Mouse (Mus musculus) macrophage (primary cell): Measurements from ENCODE around the gene Gm7358. TPM values are rescaled to one million over a fixed set of nuclear protein-coding genes. Genes with fewer than 3 reads are reported as not detected.
"Not testable (repeated sequence)": the region's sequence is repeated elsewhere in the genome, so short reads cannot be mapped to it uniquely, and the experiment has no call there.

Source experiments
- H3K27ac ChIP-seq: fragments of 350-480 bp; formaldehyde crosslinking; 2 replicates; pipeline ENCODE4 v1.9.0; 2021
- H3K36me3 ChIP-seq: fragments of 350-480 bp; formaldehyde crosslinking; 2 replicates; pipeline ENCODE4 v1.9.0; 2021; ENCODE audit errors: inconsistent target
- H3K4me3 ChIP-seq: fragments of 350-480 bp; formaldehyde crosslinking; 2 replicates; pipeline ENCODE4 v1.9.0; 2021; ENCODE audit errors: inconsistent target
- H3K79me2 ChIP-seq: fragments of 350-480 bp; formaldehyde crosslinking; 2 replicates; pipeline ENCODE4 v1.9.0; 2021; ENCODE audit errors: inconsistent target
- WGBS: methylation state at CpG from one replicate; pipeline ENCODE4 v1.1.7; 2026; ENCODE audit warnings: inconsistent platforms; ENCODE audit not compliant: missing documents; 5-methylcytosine and 5-hydroxymethylcytosine counted together
- polyA plus RNA-seq: library from polyadenylated mRNA; stranded (reverse); fragments of 250-400 nt; gene quantifications from 3 replicates; pipeline ENCODE4 v1.2.4, GENCODE M21; 2018; ENCODE audit warnings: inconsistent platforms
- total RNA-seq, 78 experiments: library from RNA; depleted of rRNA; stranded (reverse); fragments of 250-400 nt; gene quantifications; 1 replicate in 9 of 78; 2 replicates in 24 of 78; 3 replicates in 43 of 78; 4 replicates in 2 of 78; pipeline ENCODE4 v1.2.4; 2018; ENCODE audit warnings: inconsistent platforms in 56 of 78

Gm7358 gene
- total RNA-seq (2018; cell fraction: chromatin; rRNA removed) = not detected
- not detected for total RNA-seq (2018; cell fraction: cytosol; rRNA removed)
- not detected for total RNA-seq (2018; cell fraction: nucleus; rRNA removed)
- polyA plus RNA-seq = not detected in 3 replicates

DNA sequence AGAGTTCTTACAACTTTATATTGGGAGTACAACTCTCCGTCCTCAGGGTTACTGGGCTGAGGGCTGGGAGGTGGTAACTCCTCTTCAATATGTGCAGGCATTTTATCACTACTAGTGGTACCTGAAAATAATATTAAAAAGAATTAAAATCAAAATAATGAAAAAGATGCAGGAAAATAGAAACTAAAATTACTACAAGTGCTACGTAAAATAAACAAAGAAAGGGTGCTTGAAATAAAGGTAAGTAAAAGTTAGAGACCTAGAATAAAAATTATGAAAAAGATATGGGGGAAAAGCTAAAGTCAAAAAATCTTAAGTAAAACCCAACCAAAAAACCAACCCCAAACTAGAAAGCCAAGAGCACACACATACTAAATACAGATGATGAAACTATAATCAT lies at the start of gene Gm7358:
Gene Gm7358, minus strand, starts transcription at position 101 of the 400 bp plus-strand sequence.
- H3K4me3 ChIP-seq, H3K79me2 ChIP-seq, H3K36me3 ChIP-seq, H3K27ac ChIP-seq: not testable (repeated sequence)
- no CpG with 5 or more reads among the region's 2 CpGs for WGBS

- not testable (repeated sequence) for H3K4me3 ChIP-seq, H3K79me2 ChIP-seq, H3K27ac ChIP-seq, H3K36me3 ChIP-seq
- WGBS = 34% methylated on average over 3 of the region's 3 CpGs
Observed at GRCm38 (mm10) chr17:14103018-14103417, 43.7 kb upstream of the Gm7358 start.

DNA sequence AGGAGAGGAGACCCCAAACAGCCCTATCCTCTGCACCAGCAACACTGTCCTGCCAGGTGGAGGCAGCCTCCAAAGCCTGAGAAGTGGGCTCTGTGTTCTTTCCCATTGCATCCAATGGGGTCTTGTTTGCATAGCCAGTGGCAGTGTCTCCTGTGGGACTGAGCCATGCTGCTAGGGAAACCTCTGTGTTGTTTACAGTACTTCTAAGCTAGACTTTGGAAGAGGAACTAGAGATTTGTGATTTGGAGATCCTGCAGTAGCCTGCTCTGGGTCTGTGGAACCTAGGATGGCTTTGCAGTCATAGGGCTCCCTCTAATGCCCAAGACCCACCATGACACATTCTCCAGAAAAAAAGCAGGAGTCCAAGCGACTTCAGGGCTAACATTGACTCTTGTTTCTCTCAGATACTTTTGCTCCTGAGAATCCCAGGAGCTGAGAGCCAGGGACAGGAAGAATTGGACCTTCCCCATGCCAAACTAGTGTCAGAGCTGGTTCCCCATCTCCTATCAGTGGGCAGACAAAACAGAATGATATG lies 42.2 kb upstream of the Gm7358 start:
- 0% methylated on average over 1 of the region's 1 CpGs for WGBS
- H3K36me3 ChIP-seq = not testable (repeated sequence)

GRCm38 (mm10) chr17:14099886-14100285 lies 40.6 kb upstream of the Gm7358 start:
- H3K4me3 ChIP-seq, H3K27ac ChIP-seq, H3K79me2 ChIP-seq, H3K36me3 ChIP-seq: not testable (repeated sequence)
- WGBS = 81% methylated on average over 3 of the region's 3 CpGs

More for the DNA sequence above, 42.2 kb upstream of the Gm7358 start:
- H3K79me2 ChIP-seq, H3K4me3 ChIP-seq, H3K27ac ChIP-seq: not testable (repeated sequence)

- 62% methylated on average over 1 of the region's 7 CpGs for WGBS
- H3K4me3 ChIP-seq, H3K27ac ChIP-seq, H3K36me3 ChIP-seq, H3K79me2 ChIP-seq: not testable (repeated sequence)
Observed at GRCm38 (mm10) chr17:14094165-14094564, 34.8 kb upstream of the Gm7358 start.

- H3K79me2 ChIP-seq, H3K36me3 ChIP-seq, H3K4me3 ChIP-seq, H3K27ac ChIP-seq: not testable (repeated sequence)
- WGBS = 29% methylated on average over 1 of the region's 1 CpGs
Observed at GRCm38 (mm10) chr17:14086629-14087028, 27.3 kb upstream of the Gm7358 start.

DNA sequence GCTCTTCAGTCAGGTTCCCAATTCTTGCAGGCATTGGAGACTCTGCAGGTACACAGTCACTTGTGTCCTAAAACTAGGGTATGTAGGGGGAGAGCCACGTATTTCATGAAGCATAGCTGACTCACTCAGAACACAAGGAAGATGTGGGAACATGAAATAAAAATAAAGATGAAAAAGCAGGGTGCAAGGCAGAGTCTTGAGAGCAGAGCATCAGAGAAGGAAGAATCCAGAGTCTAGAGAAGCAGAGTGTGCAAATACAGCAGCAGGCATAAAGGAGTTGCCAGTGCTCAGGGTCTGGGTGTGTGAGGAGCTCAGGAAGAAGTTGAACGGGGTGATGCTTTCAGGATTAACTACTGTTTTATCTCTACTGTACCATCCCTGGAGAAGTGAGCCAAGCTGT lies 17.5 kb downstream of the Gm7358 start:
- not testable (repeated sequence) for H3K4me3 ChIP-seq

DNA sequence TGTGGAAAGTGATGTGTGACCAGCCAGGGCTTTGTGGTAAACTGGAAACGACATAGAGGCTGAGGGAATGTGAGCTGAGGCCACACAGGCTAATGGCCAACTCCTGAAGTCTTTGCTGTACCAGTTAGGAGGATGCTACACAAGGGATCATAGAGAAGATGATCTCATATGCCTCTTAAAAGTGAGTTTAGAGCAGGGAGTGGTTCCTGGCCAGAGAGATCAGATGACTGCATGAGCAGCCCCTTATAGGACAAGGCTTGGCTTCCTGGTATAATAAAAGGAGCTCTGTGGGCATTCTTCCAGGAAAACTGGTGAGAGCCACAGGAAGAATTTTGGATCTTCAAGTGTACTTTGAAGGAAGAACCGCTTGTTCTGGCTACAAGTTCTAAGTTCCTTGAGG lies 22.3 kb downstream of the Gm7358 start:
- not testable (repeated sequence) for H3K4me3 ChIP-seq, H3K27ac ChIP-seq, H3K79me2 ChIP-seq, H3K36me3 ChIP-seq
- WGBS = 60% methylated on average over 1 of the region's 2 CpGs

More for the DNA sequence above, 17.5 kb downstream of the Gm7358 start:
- no CpG with 5 or more reads among the region's 2 CpGs for WGBS
- not testable (repeated sequence) for H3K27ac ChIP-seq, H3K79me2 ChIP-seq, H3K36me3 ChIP-seq

DNA sequence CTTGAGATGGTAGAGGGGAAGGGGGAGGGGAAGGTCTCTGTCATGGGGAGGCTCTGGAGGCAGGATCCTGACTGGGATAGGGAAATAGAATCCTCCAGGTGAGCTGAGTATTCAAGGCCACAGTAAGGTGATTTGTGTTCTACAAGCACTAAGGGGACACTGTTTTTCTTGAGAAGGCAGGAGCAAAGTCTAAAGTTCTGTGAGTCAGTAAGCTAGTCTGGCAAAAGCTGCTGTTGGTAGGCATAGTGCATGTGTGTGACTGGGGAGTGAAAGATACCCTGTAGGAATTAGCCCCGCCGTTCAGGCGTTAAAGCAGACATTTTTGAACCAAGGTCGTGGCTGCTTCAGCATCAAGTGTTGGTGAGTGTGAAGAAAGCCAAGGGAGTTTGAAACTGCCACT lies 23.2 kb downstream of the Gm7358 start:
- not testable (repeated sequence) for H3K27ac ChIP-seq, H3K4me3 ChIP-seq

More for the DNA sequence above, 23.2 kb downstream of the Gm7358 start:
- not testable (repeated sequence) for H3K79me2 ChIP-seq, H3K36me3 ChIP-seq
- no CpG with 5 or more reads among the region's 4 CpGs for WGBS

Other genes starting within 250 kb of the Gm7358 start
- not detected in 3 replicates for gene Gm7168, start 111.2 kb downstream of the Gm7358 start, polyA plus RNA-seq
- not detected in 3 replicates for gene Gm7356, start 55.8 kb downstream of the Gm7358 start, polyA plus RNA-seq
- gene Dact2, start 144.8 kb upstream of the Gm7358 start, polyA plus RNA-seq = not detected in 3 replicates
- not detected in 3 replicates for gene Smoc2, start 220.0 kb upstream of the Gm7358 start, polyA plus RNA-seq